Mouse (Mus musculus) myocyte (in vitro differentiated cells): ENCODE data around the gene Zfp318.

ENCODE experiments used
- MAX ChIP-seq: IDR thresholded peaks from one replicate; pipeline ENCODE4 v1.6.1; 2011; ENCODE audit warnings: low read depth, mild to moderate bottlenecking, control low read depth
- MYOG ChIP-seq, 3 experiments: IDR thresholded peaks; one replicate each; pipeline ENCODE4 v1.6.1; 2011; ENCODE audit warnings: control low read depth in 2 of 3, low read depth in 2 of 3, mild to moderate bottlenecking in 2 of 3; ENCODE audit not compliant: insufficient read length in 2 of 3, control insufficient read depth in 1 of 3, insufficient read depth in 1 of 3
- POLR2A ChIP-seq: IDR thresholded peaks from one replicate; pipeline ENCODE4 v1.6.1; 2011; ENCODE audit warnings: low read depth, mild to moderate bottlenecking, control low read depth, moderate library complexity; ENCODE audit not compliant: insufficient read length
- POLR2AphosphoS2 ChIP-seq: IDR thresholded peaks from one replicate; pipeline ENCODE4 v1.6.1; 2011; ENCODE audit warnings: low read depth, control low read depth; ENCODE audit not compliant: insufficient read length
- USF1 ChIP-seq: IDR thresholded peaks from one replicate; pipeline ENCODE4 v1.6.1; 2011; ENCODE audit warnings: low read depth, mild to moderate bottlenecking, control low read depth, moderate library complexity

DNA sequence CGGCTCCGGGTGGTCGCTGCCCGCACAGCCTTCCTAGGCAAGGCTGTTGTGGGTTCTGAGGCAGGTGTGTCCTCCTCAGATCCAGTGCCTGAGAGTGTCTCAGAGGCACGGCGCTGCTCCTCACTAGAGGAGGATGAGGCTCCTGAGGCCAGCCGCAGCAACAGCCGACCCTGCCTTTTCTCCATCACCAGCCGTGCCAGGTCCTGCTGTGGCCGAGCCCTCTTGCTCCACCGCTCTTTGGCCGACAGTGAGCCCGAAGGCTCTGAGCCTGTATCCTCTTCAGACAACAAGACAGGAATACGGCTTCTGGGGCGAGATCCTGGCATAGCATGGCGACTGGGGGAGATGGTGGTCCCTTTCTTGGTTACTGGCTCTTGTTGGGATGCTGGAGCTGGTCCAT, 62.7 kb downstream of the Zfp318 start:
- TF ChIP-seq POLR2A (no peak), USF1 (no peak), MAX (no peak), MYOG (IDR thresholded peaks at IDR 0.05; ENCODE audit: control insufficient read depth in 1 of 3, insufficient read depth in 1 of 3, insufficient read length in 2 of 3, low read depth in 2 of 3) (no peak), POLR2AphosphoS2 (no peak)
